Mouse (Mus musculus) fat pad, adult 2 months (tissue): Measurements from ENCODE around the gene Inip.

ENCODE experiments used
- DNase-seq: peaks from one replicate; pipeline ENCODE4 v3.0.0-alpha.2; 2011; ENCODE audit warnings: low read depth, low spot score; ENCODE audit errors: extremely low read depth

The Inip gene

DNA sequence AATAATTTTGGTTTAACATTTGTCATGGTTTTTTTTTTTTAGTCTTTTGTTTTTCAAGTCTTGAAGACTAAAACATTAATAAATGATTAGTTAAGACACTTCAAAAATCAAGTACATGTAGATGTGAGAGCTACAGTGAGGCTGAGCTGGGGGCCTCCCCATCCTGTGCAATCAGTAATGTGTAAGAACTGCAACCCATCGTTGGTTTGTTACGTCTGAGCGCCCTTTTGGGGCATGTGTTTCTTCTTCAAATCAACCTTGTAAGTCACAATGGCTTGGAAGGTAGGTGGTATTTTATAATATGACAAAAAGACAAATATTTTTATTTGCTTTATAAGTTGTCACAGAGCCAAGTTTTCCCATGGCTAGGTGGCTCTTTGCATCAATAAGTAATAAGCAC is 79.6 kb downstream of the Inip start:
- DNase-seq: no peak
